In genomic region chr6:62576200-62576599, GRCm38 (mm10) we compare ENCODE assay signal across 9 mouse cellular contexts.
A peak's percentile ranks its signal among the peaks of the same experiment; 100 is the strongest.
DNase-seq lines count a peak whose midpoint lies in the region; ATAC-seq and TF ChIP-seq lines count a peak whose summit lies in the region.
"Had no signal": no experiment of that assay in that cellular context is flagged by ENCODE, and none has a peak within 500 bp of the region (broad histone marks: within the 10 kb centered on the region; RNA-seq: fewer than 3 reads in every experiment).

No protein-coding gene starts in this region.

- 32% methylated on average over 5 of the region's 5 CpGs for WGBS in forebrain, embryonic 14.5 days
- WGBS in forebrain, embryonic 15.5 days: 19% methylated on average over 5 of the region's 5 CpGs
- WGBS in liver, adult 2 months: 18% methylated on average over 5 of the region's 5 CpGs
- 26% methylated on average over 5 of the region's 5 CpGs for WGBS in liver, embryonic 11.5 days
- WGBS in cerebellum, adult 2 months: 16% methylated on average over 5 of the region's 5 CpGs

- H3K36me3 ChIP-seq in forebrain, embryonic 14.5 days (ENCODE audit: control insufficient read depth, insufficient read depth, low read length): no peaks in the 10 kb centered on the region
- no peaks in the 10 kb centered on the region for H3K36me3 ChIP-seq in forebrain, embryonic 15.5 days
- no peaks in the 10 kb centered on the region for H3K36me3 ChIP-seq in liver, adult 2 months (ENCODE audit: control insufficient read depth, insufficient read depth, low read length)
- no peaks in the 10 kb centered on the region for H3K36me3 ChIP-seq in liver, embryonic 11.5 days (ENCODE audit: control insufficient read depth, insufficient read depth, low read length)

- H3K9me3 ChIP-seq in forebrain, embryonic 14.5 days (replicated peaks; ENCODE audit: control insufficient read depth, low read length): no peaks in the 10 kb centered on the region
- no peaks in the 10 kb centered on the region for H3K9me3 ChIP-seq in forebrain, embryonic 15.5 days
- H3K9me3 ChIP-seq in liver, embryonic 11.5 days (ENCODE audit: control insufficient read depth, low read length): no peaks in the 10 kb centered on the region

- TF ChIP-seq CTCF in liver, adult 2 months (IDR thresholded peaks at IDR 0.05; ENCODE audit: low read depth, low read length): no peak
- peak; percentile 38; the same call in 1 of the 2 replicates for TF ChIP-seq CTCF in cerebellum, adult 2 months (IDR thresholded peaks at IDR 0.05; ENCODE audit: borderline replicate concordance, insufficient read depth, low read depth, low read length)

- peak; percentile 69 for DNase-seq in forebrain, embryonic 14.5 days (ENCODE audit: low spot score)
- DNase-seq in liver, adult 2 months (ENCODE audit: extremely low read depth, low read depth, low spot score): peak; percentile 44
- no peak for DNase-seq in liver, embryonic 11.5 days (ENCODE audit: low spot score)
- DNase-seq in cerebellum, adult 2 months: peak; percentile 12 to 32
- DNase-seq in layer of hippocampus, postnatal 14 days (ENCODE audit: low spot score in 2 of 2): peak; percentile 2 to 41
- DNase-seq in thymus, adult 18-20 months: no peak

- H3K4me3 ChIP-seq in forebrain, embryonic 14.5 days (ENCODE audit: low read depth, low read length): no peak overlapping the region
- no peak overlapping the region for H3K4me3 ChIP-seq in forebrain, embryonic 15.5 days
- no peak overlapping the region for H3K4me3 ChIP-seq in liver, adult 2 months (ENCODE audit: insufficient read depth, low read depth, low read length)
- H3K4me3 ChIP-seq in liver, embryonic 11.5 days (ENCODE audit: low read depth, low read length): no peak overlapping the region
- H3K4me3 ChIP-seq in cerebellum, adult 2 months (replicated peaks; ENCODE audit: insufficient read depth, low read depth, low read length): no peak overlapping the region

- no peaks in the 10 kb centered on the region for H3K27me3 ChIP-seq in forebrain, embryonic 14.5 days (replicated peaks; ENCODE audit: control insufficient read depth, insufficient read depth, low read length)
- no peaks in the 10 kb centered on the region for H3K27me3 ChIP-seq in forebrain, embryonic 15.5 days
- no peaks in the 10 kb centered on the region for H3K27me3 ChIP-seq in liver, adult 2 months (ENCODE audit: control insufficient read depth, insufficient read depth, low read length)
- no peaks in the 10 kb centered on the region for H3K27me3 ChIP-seq in liver, embryonic 11.5 days (replicated peaks; ENCODE audit: control insufficient read depth, insufficient read depth, low read length)
- H3K27me3 ChIP-seq in cerebellum, adult 2 months (ENCODE audit: control insufficient read depth, insufficient read depth, low read length): no peaks in the 10 kb centered on the region
- H3K27me3 ChIP-seq: CH12.LX had no signal

- H3K79me2 ChIP-seq in liver, adult 2 months (ENCODE audit: control insufficient read depth, insufficient read depth, low read length): no peaks in the 10 kb centered on the region

- peak; percentile 55; the same call in 1 of the 2 replicates for ATAC-seq in forebrain, embryonic 14.5 days
- no peak for ATAC-seq in forebrain, embryonic 15.5 days (replicated peaks)
- no peak for ATAC-seq in liver, embryonic 11.5 days (replicated peaks; ENCODE audit: low FRiP score)
- no peak for ATAC-seq in erythroblast, adult 5-6 weeks (replicated peaks; ENCODE audit: low FRiP score, poor library complexity, severe bottlenecking)

- no peak overlapping the region for H3K9ac ChIP-seq in forebrain, embryonic 14.5 days (ENCODE audit: low read length)
- H3K9ac ChIP-seq in forebrain, embryonic 15.5 days (replicated peaks): no peak overlapping the region
- no peak overlapping the region for H3K9ac ChIP-seq in liver, adult 2 months (ENCODE audit: low read depth, low read length)
- H3K9ac ChIP-seq in liver, embryonic 11.5 days (ENCODE audit: low read depth, low read length): no peak overlapping the region

- no peak overlapping the region for H3K4me2 ChIP-seq in forebrain, embryonic 14.5 days (ENCODE audit: low read length)
- no peak overlapping the region for H3K4me2 ChIP-seq in forebrain, embryonic 15.5 days (replicated peaks)
- no peak overlapping the region for H3K4me2 ChIP-seq in liver, embryonic 11.5 days

- no peak overlapping the region for H3K27ac ChIP-seq in forebrain, embryonic 14.5 days (ENCODE audit: low read depth, low read length)
- no peak overlapping the region for H3K27ac ChIP-seq in forebrain, embryonic 15.5 days (replicated peaks)
- H3K27ac ChIP-seq in liver, adult 2 months (replicated peaks; ENCODE audit: insufficient read depth, low read depth, low read length): no peak overlapping the region
- no peak overlapping the region for H3K27ac ChIP-seq in liver, embryonic 11.5 days (ENCODE audit: low read depth, low read length)
- no peak overlapping the region for H3K27ac ChIP-seq in cerebellum, adult 2 months (ENCODE audit: insufficient read depth, low read length)

- no peak for TF ChIP-seq POLR2A in liver, adult 2 months (IDR thresholded peaks at IDR 0.05; ENCODE audit: extremely low read depth, insufficient read depth, low read length)
- TF ChIP-seq POLR2A in cerebellum, adult 2 months (IDR thresholded peaks at IDR 0.05; ENCODE audit: borderline replicate concordance, insufficient read depth, low read length): no peak

- H3K4me1 ChIP-seq in forebrain, embryonic 14.5 days (ENCODE audit: control insufficient read depth, insufficient read depth, low read length): no peaks in the 10 kb centered on the region
- H3K4me1 ChIP-seq in forebrain, embryonic 15.5 days: no peaks in the 10 kb centered on the region
- no peaks in the 10 kb centered on the region for H3K4me1 ChIP-seq in liver, adult 2 months (ENCODE audit: control insufficient read depth, insufficient read depth, low read length)
- H3K4me1 ChIP-seq in liver, embryonic 11.5 days (replicated peaks; ENCODE audit: control insufficient read depth, insufficient read depth, low read length): no peaks in the 10 kb centered on the region
- H3K4me1 ChIP-seq in cerebellum, adult 2 months (ENCODE audit: control insufficient read depth, insufficient read depth, low read length): no peaks in the 10 kb centered on the region

Comparison
In these comparisons a context has a peak if more than half of its experiments do, and no peak if none do; other contexts are left out.
1. DNase-seq: peak in forebrain, embryonic 14.5 days (single experiment), liver, adult 2 months (single experiment), cerebellum, adult 2 months (2 of 2) and layer of hippocampus, postnatal 14 days (2 of 2); none in liver, embryonic 11.5 days (single experiment) and thymus, adult 18-20 months (0 of 2).